ENCODE assay signal across 10 mouse cellular contexts in genomic region chr9:73103159-73103879, GRCm38 (mm10). TPM values are rescaled to one million over a fixed set of nuclear protein-coding genes. Genes with fewer than 3 reads are reported as not detected.
DNase-seq lines count a peak whose midpoint lies in the region; ATAC-seq and TF ChIP-seq lines count a peak whose summit lies in the region.
"Had no signal": no experiment of that assay in that cellular context is flagged by ENCODE, and none has a peak within 500 bp of the region (broad histone marks: within the 10 kb centered on the region; RNA-seq: fewer than 3 reads in every experiment).

No protein-coding gene starts in this region.

- peak; percentile 58 for DNase-seq in thymus, postnatal 4 days
- DNase-seq in thymus, adult 18-20 months, result no peak
- peak; percentile 23 for DNase-seq in kidney, postnatal 0 days (ENCODE audit: low spot score)
- DNase-seq in thymus, postnatal 0 days (ENCODE audit: low spot score), result no peak

- no peaks in the 10 kb centered on the region for H3K36me3 ChIP-seq in embryonic facial prominence, embryonic 15.5 days
- no peaks in the 10 kb centered on the region for H3K36me3 ChIP-seq in heart, embryonic 16.5 days (ENCODE audit: control insufficient read depth, insufficient read depth)
- H3K36me3 ChIP-seq in kidney, postnatal 0 days (ENCODE audit: insufficient read depth, low read length), result no peaks in the 10 kb centered on the region
- H3K36me3 ChIP-seq in stomach, embryonic 16.5 days (ENCODE audit: control insufficient read depth, insufficient read depth, low read length), result no peaks in the 10 kb centered on the region

- no peak for TF ChIP-seq CTCF in kidney, postnatal 0 days (IDR thresholded peaks at IDR 0.05; ENCODE audit: low read depth)

- 8% methylated on average over 60 of the region's 60 CpGs for WGBS in embryonic facial prominence, embryonic 15.5 days
- WGBS in heart, embryonic 16.5 days, result 3% methylated on average over 60 of the region's 60 CpGs
- WGBS in kidney, postnatal 0 days, result 5% methylated on average over 60 of the region's 60 CpGs
- 4% methylated on average over 60 of the region's 60 CpGs for WGBS in stomach, embryonic 16.5 days

- no peak overlapping the region for H3K27ac ChIP-seq in embryonic facial prominence, embryonic 15.5 days (replicated peaks)
- no peak overlapping the region for H3K27ac ChIP-seq in heart, embryonic 16.5 days (ENCODE audit: low read length)
- no peak overlapping the region for H3K27ac ChIP-seq in kidney, postnatal 0 days
- no peak overlapping the region for H3K27ac ChIP-seq in stomach, embryonic 16.5 days (ENCODE audit: low read length)

- H3K9me3 ChIP-seq in embryonic facial prominence, embryonic 15.5 days (replicated peaks), result no peaks in the 10 kb centered on the region
- H3K9me3 ChIP-seq in heart, embryonic 16.5 days (replicated peaks; ENCODE audit: control insufficient read depth, low read length), result no peaks in the 10 kb centered on the region
- H3K9me3 ChIP-seq in kidney, postnatal 0 days (replicated peaks; ENCODE audit: low read length), result no peaks in the 10 kb centered on the region
- no peaks in the 10 kb centered on the region for H3K9me3 ChIP-seq in stomach, embryonic 16.5 days (replicated peaks; ENCODE audit: control insufficient read depth, low read length)

- H3K4me3 ChIP-seq in embryonic facial prominence, embryonic 15.5 days (replicated peaks), result peak overlapping the region; percentile 45
- H3K4me3 ChIP-seq in heart, embryonic 16.5 days (ENCODE audit: low read length), result peak overlapping the region; percentile 57
- peak overlapping the region; percentile 31 for H3K4me3 ChIP-seq in kidney, postnatal 0 days (replicated peaks; ENCODE audit: low read depth, low read length)
- peak overlapping the region; percentile 49 for H3K4me3 ChIP-seq in stomach, embryonic 16.5 days (replicated peaks; ENCODE audit: low read length)

- peaks cover 7% of the 10 kb centered on the region; the same call in 1 of the 2 replicates for H3K4me1 ChIP-seq in embryonic facial prominence, embryonic 15.5 days
- H3K4me1 ChIP-seq in heart, embryonic 16.5 days (ENCODE audit: control insufficient read depth, insufficient read depth, low read length), result no peaks in the 10 kb centered on the region; the same call in 1 of the 2 replicates
- H3K4me1 ChIP-seq in kidney, postnatal 0 days (replicated peaks; ENCODE audit: insufficient read depth, low read length), result no peaks in the 10 kb centered on the region
- H3K4me1 ChIP-seq in stomach, embryonic 16.5 days (ENCODE audit: control insufficient read depth, insufficient read depth, low read length), result no peaks in the 10 kb centered on the region

- H3K9ac ChIP-seq in embryonic facial prominence, embryonic 15.5 days, result peak overlapping the region; percentile 29; the same call in 1 of the 2 replicates
- H3K9ac ChIP-seq in heart, embryonic 16.5 days (ENCODE audit: low read length), result peak overlapping the region; percentile 69
- peak overlapping the region; percentile 54 for H3K9ac ChIP-seq in kidney, postnatal 0 days (ENCODE audit: low read depth, low read length)
- H3K9ac ChIP-seq in stomach, embryonic 16.5 days (ENCODE audit: low read length), result peak overlapping the region; percentile 78

- H3K4me2 ChIP-seq in embryonic facial prominence, embryonic 15.5 days (replicated peaks), result peak overlapping the region; percentile 87
- H3K4me2 ChIP-seq in heart, embryonic 16.5 days (ENCODE audit: low read depth, low read length), result peak overlapping the region; percentile 92
- H3K4me2 ChIP-seq in kidney, postnatal 0 days (ENCODE audit: low read length), result peak overlapping the region; percentile 63
- peak overlapping the region; percentile 97 for H3K4me2 ChIP-seq in stomach, embryonic 16.5 days (ENCODE audit: low read depth, low read length)

- no peak for ATAC-seq in embryonic facial prominence, embryonic 15.5 days (ENCODE audit: insufficient number of reproducible peaks, low FRiP score, low TSS enrichment, low read depth)
- 0 out of 2 replicates have a peak, but pooled peaks have one; percentile 47 for ATAC-seq in heart, embryonic 16.5 days (replicated peaks; ENCODE audit: extremely low read depth, insufficient read depth, low FRiP score)
- peak; percentile 74 for ATAC-seq in kidney, postnatal 0 days (replicated peaks; ENCODE audit: low FRiP score, low read depth)
- ATAC-seq in megakaryocyte, adult 5-6 weeks (ENCODE audit: poor library complexity, severe bottlenecking), result peak; percentile 41
- peak; percentile 52 for ATAC-seq in stomach, embryonic 16.5 days (ENCODE audit: insufficient read depth, low FRiP score)
- ATAC-seq: Patski had no signal

- H3K27me3 ChIP-seq in embryonic facial prominence, embryonic 15.5 days, result peaks cover 31% of the 10 kb centered on the region
- peaks cover 20% of the 10 kb centered on the region for H3K27me3 ChIP-seq in heart, embryonic 16.5 days (ENCODE audit: control insufficient read depth, insufficient read depth, low read length)
- H3K27me3 ChIP-seq in kidney, postnatal 0 days (ENCODE audit: insufficient read depth, low read length), result no peaks in the 10 kb centered on the region
- peaks cover 6% of the 10 kb centered on the region; the same call in 1 of the 2 replicates for H3K27me3 ChIP-seq in stomach, embryonic 16.5 days (ENCODE audit: control insufficient read depth, insufficient read depth, low read length)

RNA-seq across cellular contexts. Expression of gene Gm20509, which starts 1.0 kb away (rescaled TPM):
- not detected in 2 replicates for polyA plus RNA-seq in embryonic facial prominence, embryonic 15.5 days (2015; fragmentation: Nextera tagmentation; extraction: Ambion mirVana)
- not detected in 2 replicates for polyA plus RNA-seq in heart, embryonic 16.5 days (2015; fragmentation: Nextera tagmentation; extraction: Ambion mirVana)
- polyA plus RNA-seq in kidney, postnatal 0 days (2015; fragmentation: Nextera tagmentation; extraction: Ambion mirVana), result not detected in 2 replicates
- not detected in 2 replicates for total RNA-seq in megakaryocyte, adult 5-6 weeks (2015)
- total RNA-seq in megakaryocyte, adult 5-6 weeks (2017), result not detected in 2 replicates
- polyA plus RNA-seq in stomach, embryonic 16.5 days (2015; fragmentation: Nextera tagmentation; extraction: Ambion mirVana), result not detected in 2 replicates
- not detected in 2 replicates for polyA plus RNA-seq in thymus, postnatal 0 days (2015; fragmentation: Nextera tagmentation; extraction: Ambion mirVana)
- total RNA-seq: hematopoietic stem cell, adult 5-6 weeks had no signal
- polyA plus RNA-seq: Patski had no signal

RNA-seq across cellular contexts. Expression of gene Khdc3, which starts 1.7 kb away (rescaled TPM):
- not detected in 2 replicates for polyA plus RNA-seq in embryonic facial prominence, embryonic 15.5 days (2015; fragmentation: Nextera tagmentation; extraction: Ambion mirVana)
- polyA plus RNA-seq in heart, embryonic 16.5 days (2015; fragmentation: Nextera tagmentation; extraction: Ambion mirVana), result 0.18 TPM in 1 of 2 replicates, not detected in the other
- 0.15 and 0.29 TPM in 2 replicates for polyA plus RNA-seq in kidney, postnatal 0 days (2015; fragmentation: Nextera tagmentation; extraction: Ambion mirVana)
- total RNA-seq in megakaryocyte, adult 5-6 weeks (2015), result 0.45 and 1.1 TPM in 2 replicates
- 2.4 TPM in 1 of 2 replicates, not detected in the other for total RNA-seq in megakaryocyte, adult 5-6 weeks (2017)
- polyA plus RNA-seq in stomach, embryonic 16.5 days (2015; fragmentation: Nextera tagmentation; extraction: Ambion mirVana), result 0.10 and 0.40 TPM in 2 replicates
- polyA plus RNA-seq in thymus, postnatal 0 days (2015; fragmentation: Nextera tagmentation; extraction: Ambion mirVana), result 0.60 and 0.64 TPM in 2 replicates
- polyA plus RNA-seq: Patski had no signal

RNA-seq across cellular contexts. Expression of gene Rsl24d1, which starts 9.9 kb away (rescaled TPM):
- polyA plus RNA-seq in embryonic facial prominence, embryonic 15.5 days (2015; fragmentation: Nextera tagmentation; extraction: Ambion mirVana), result 102 and 105 TPM in 2 replicates
- polyA plus RNA-seq in heart, embryonic 16.5 days (2015; fragmentation: Nextera tagmentation; extraction: Ambion mirVana), result 78.8 and 86.3 TPM in 2 replicates
- polyA plus RNA-seq in kidney, postnatal 0 days (2015; fragmentation: Nextera tagmentation; extraction: Ambion mirVana), result 103 and 105 TPM in 2 replicates
- 60.7 and 64.7 TPM in 2 replicates for total RNA-seq in megakaryocyte, adult 5-6 weeks (2015)
- total RNA-seq in megakaryocyte, adult 5-6 weeks (2017), result 110 and 114 TPM in 2 replicates
- 85.1 and 90.5 TPM in 2 replicates for polyA plus RNA-seq in stomach, embryonic 16.5 days (2015; fragmentation: Nextera tagmentation; extraction: Ambion mirVana)
- 159 and 161 TPM in 2 replicates for polyA plus RNA-seq in thymus, postnatal 0 days (2015; fragmentation: Nextera tagmentation; extraction: Ambion mirVana)

RNA-seq across cellular contexts. Expression of gene Rab27a, which starts 58.7 kb away (rescaled TPM):
- polyA plus RNA-seq in embryonic facial prominence, embryonic 15.5 days (2015; fragmentation: Nextera tagmentation; extraction: Ambion mirVana), result 9.5 and 10.9 TPM in 2 replicates
- 7.7 and 11.5 TPM in 2 replicates for polyA plus RNA-seq in heart, embryonic 16.5 days (2015; fragmentation: Nextera tagmentation; extraction: Ambion mirVana)
- polyA plus RNA-seq in kidney, postnatal 0 days (2015; fragmentation: Nextera tagmentation; extraction: Ambion mirVana), result 8.9 and 9.1 TPM in 2 replicates
- 55.5 and 58.9 TPM in 2 replicates for total RNA-seq in megakaryocyte, adult 5-6 weeks (2015)
- 154 and 155 TPM in 2 replicates for total RNA-seq in megakaryocyte, adult 5-6 weeks (2017)
- 23.3 and 27.7 TPM in 2 replicates for polyA plus RNA-seq in stomach, embryonic 16.5 days (2015; fragmentation: Nextera tagmentation; extraction: Ambion mirVana)
- polyA plus RNA-seq in thymus, postnatal 0 days (2015; fragmentation: Nextera tagmentation; extraction: Ambion mirVana), result 41.8 and 43.9 TPM in 2 replicates

Comparison
In these comparisons a context has a peak if more than half of its experiments do, and no peak if none do; other contexts are left out.
1. DNase-seq: peak in thymus, postnatal 4 days (single experiment) and kidney, postnatal 0 days (single experiment); none in thymus, adult 18-20 months (0 of 2) and thymus, postnatal 0 days (single experiment).
2. Peak in every context shown above with its lines, with median percentiles within 50 percentile points of each other: H3K4me2 ChIP-seq, H3K4me3 ChIP-seq and H3K9ac ChIP-seq.